Mouse (Mus musculus): ENCODE measurements around the gene Golga5. TPM values are rescaled to one million over a fixed set of nuclear protein-coding genes. Genes with fewer than 3 reads are reported as not detected.

Golga5 gene
- polyA plus RNA-seq, 1 experiment from 2014 or later, result 32.5 TPM

GRCm38 (mm10) chr12:102527989-102528388 lies 59.1 kb downstream of the Golga5 start:
- H3K4me3 ChIP-seq (ENCODE audit: low read depth, low read length), result no peak overlapping the region
- no peak overlapping the region for H3K9ac ChIP-seq (ENCODE audit: low read length)
- no peak for ATAC-seq (replicated peaks; ENCODE audit: low FRiP score)
- no peak overlapping the region for H3K4me2 ChIP-seq (ENCODE audit: low read depth, low read length, severe bottlenecking)
- H3K4me1 ChIP-seq (replicated peaks; ENCODE audit: control insufficient read depth, insufficient read depth, low read length), result no peaks in the 10 kb centered on the region
- DNase-seq (ENCODE audit: low spot score), result no peak
- WGBS, result 73% methylated on average over 5 of the region's 5 CpGs
- H3K9me3 ChIP-seq (ENCODE audit: control insufficient read depth, low read length), result no peaks in the 10 kb centered on the region
- no peak overlapping the region for H3K27ac ChIP-seq (ENCODE audit: low read depth, low read length)
- H3K36me3 ChIP-seq (ENCODE audit: control insufficient read depth, insufficient read depth, low read length), result no peaks in the 10 kb centered on the region
- H3K27me3 ChIP-seq (ENCODE audit: control insufficient read depth, insufficient read depth, low read length), result no peaks in the 10 kb centered on the region

- no peak for ATAC-seq (replicated peaks; ENCODE audit: low FRiP score)
- Histone ChIP-seq H3K4me1 (replicated peaks; ENCODE audit: control insufficient read depth, insufficient read depth, low read length) (no peaks in the 10 kb centered on the region), H3K4me2 (ENCODE audit: low read depth, low read length, severe bottlenecking) (no peak overlapping the region), H3K9me3 (ENCODE audit: control insufficient read depth, low read length) (no peaks in the 10 kb centered on the region), H3K4me3 (ENCODE audit: low read depth, low read length) (no peak overlapping the region), H3K36me3 (ENCODE audit: control insufficient read depth, insufficient read depth, low read length) (no peaks in the 10 kb centered on the region), H3K9ac (ENCODE audit: low read length) (no peak overlapping the region), H3K27ac (ENCODE audit: low read depth, low read length) (no peak overlapping the region), H3K27me3 (ENCODE audit: control insufficient read depth, insufficient read depth, low read length) (no peaks in the 10 kb centered on the region)
- DNase-seq (ENCODE audit: low spot score), result no peak
- 47% methylated on average over 1 of the region's 1 CpGs for WGBS
These were observed 66.9 kb downstream of the Golga5 start for GRCm38 (mm10) chr12:102535796-102536195.

- H3K4me3 ChIP-seq (ENCODE audit: low read depth, low read length), result no peak overlapping the region
- H3K9me3 ChIP-seq (ENCODE audit: control insufficient read depth, low read length), result no peaks in the 10 kb centered on the region
- WGBS, result 87% methylated on average over 8 of the region's 8 CpGs
These were observed 71.3 kb downstream of the Golga5 start for GRCm38 (mm10) chr12:102540278-102540677.

GRCm38 (mm10) chr12:102541168-102541567 lies 72.2 kb downstream of the Golga5 start:
- Histone ChIP-seq H3K4me3 (ENCODE audit: low read depth, low read length) (no peak overlapping the region), H3K27ac (ENCODE audit: low read depth, low read length) (no peak overlapping the region), H3K4me1 (replicated peaks; ENCODE audit: control insufficient read depth, insufficient read depth, low read length) (no peaks in the 10 kb centered on the region), H3K9me3 (ENCODE audit: control insufficient read depth, low read length) (no peaks in the 10 kb centered on the region), H3K36me3 (ENCODE audit: control insufficient read depth, insufficient read depth, low read length) (no peaks in the 10 kb centered on the region), H3K4me2 (ENCODE audit: low read depth, low read length, severe bottlenecking) (no peak overlapping the region), H3K27me3 (ENCODE audit: control insufficient read depth, insufficient read depth, low read length) (no peaks in the 10 kb centered on the region), H3K9ac (ENCODE audit: low read length) (no peak overlapping the region)
- ATAC-seq (replicated peaks; ENCODE audit: low FRiP score) (no peak), DNase-seq (ENCODE audit: low spot score) (no peak)
- 96% methylated on average over 7 of the region's 7 CpGs for WGBS

More at GRCm38 (mm10) chr12:102540278-102540677, 71.3 kb downstream of the Golga5 start:
- no peak overlapping the region for H3K4me2 ChIP-seq (ENCODE audit: low read depth, low read length, severe bottlenecking)
- no peak overlapping the region for H3K9ac ChIP-seq (ENCODE audit: low read length)
- ATAC-seq (replicated peaks; ENCODE audit: low FRiP score), result no peak
- no peak overlapping the region for H3K27ac ChIP-seq (ENCODE audit: low read depth, low read length)
- no peak for DNase-seq (ENCODE audit: low spot score)
- H3K36me3 ChIP-seq (ENCODE audit: control insufficient read depth, insufficient read depth, low read length), result no peaks in the 10 kb centered on the region
- H3K4me1 ChIP-seq (replicated peaks; ENCODE audit: control insufficient read depth, insufficient read depth, low read length), result no peaks in the 10 kb centered on the region
- no peaks in the 10 kb centered on the region for H3K27me3 ChIP-seq (ENCODE audit: control insufficient read depth, insufficient read depth, low read length)

- ATAC-seq (replicated peaks; ENCODE audit: low FRiP score) (no peak), DNase-seq (ENCODE audit: low spot score) (no peak)
- H3K27me3 ChIP-seq (ENCODE audit: control insufficient read depth, insufficient read depth, low read length), result no peaks in the 10 kb centered on the region
- H3K9ac ChIP-seq (ENCODE audit: low read length), result no peak overlapping the region
- no peak overlapping the region for H3K4me3 ChIP-seq (ENCODE audit: low read depth, low read length)
- no peak overlapping the region for H3K27ac ChIP-seq (ENCODE audit: low read depth, low read length)
- H3K36me3 ChIP-seq (ENCODE audit: control insufficient read depth, insufficient read depth, low read length), result no peaks in the 10 kb centered on the region
- H3K4me2 ChIP-seq (ENCODE audit: low read depth, low read length, severe bottlenecking), result no peak overlapping the region
- 65% methylated on average over 6 of the region's 6 CpGs for WGBS
- H3K9me3 ChIP-seq (ENCODE audit: control insufficient read depth, low read length), result no peaks in the 10 kb centered on the region
- no peaks in the 10 kb centered on the region for H3K4me1 ChIP-seq (replicated peaks; ENCODE audit: control insufficient read depth, insufficient read depth, low read length)
These were observed 76.2 kb downstream of the Golga5 start for GRCm38 (mm10) chr12:102545122-102545521.

Other genes with a start within 250 kb of the Golga5 start
- gene Rin3, start 186.1 kb upstream of the Golga5 start, polyA plus RNA-seq (2014; fragmentation: Nextera tagmentation; extraction: Ambion mirVana), result 4.1 and 6.1 TPM in 2 replicates
- gene Lgmn, start 29.3 kb upstream of the Golga5 start, polyA plus RNA-seq (2014; fragmentation: Nextera tagmentation; extraction: Ambion mirVana), result 49.0 and 49.4 TPM in 2 replicates
- gene Chga, start 85.8 kb downstream of the Golga5 start, polyA plus RNA-seq (2014; fragmentation: Nextera tagmentation; extraction: Ambion mirVana), result 16.7 and 18.1 TPM in 2 replicates
- gene Itpk1, start 235.8 kb downstream of the Golga5 start, polyA plus RNA-seq (2014; fragmentation: Nextera tagmentation; extraction: Ambion mirVana), result 19.6 and 21.5 TPM in 2 replicates

All from forebrain, embryonic 11.5 days (tissue).